Mouse (Mus musculus) 416B (cell line): ENCODE data around the gene Col13a1.

ENCODE experiments used
- DNase-seq: peaks from one replicate; pipeline ENCODE4 v3.0.0; 2011; ENCODE audit warnings: low read depth

Col13a1 gene

GRCm38 (mm10) chr10:61827950-61828936 is 150.7 kb downstream of the Col13a1 start:
- no peak for DNase-seq

GRCm38 (mm10) chr10:61826753-61827435 is 152.0 kb downstream of the Col13a1 start:
- DNase-seq = no peak

- DNase-seq = no peak
Observed at GRCm38 (mm10) chr10:61825979-61826752, 152.7 kb downstream of the Col13a1 start.

GRCm38 (mm10) chr10:61825536-61825935 is 153.4 kb downstream of the Col13a1 start:
- no peak for DNase-seq

- DNase-seq = no peak
Observed at GRCm38 (mm10) chr10:61823731-61824115, 155.2 kb downstream of the Col13a1 start.

- no peak for DNase-seq
Observed at GRCm38 (mm10) chr10:61822968-61823730, 155.8 kb downstream of the Col13a1 start.

- no peak for DNase-seq
Observed at GRCm38 (mm10) chr10:61820050-61820449, 158.9 kb downstream of the Col13a1 start.

- no peak for DNase-seq
Observed at GRCm38 (mm10) chr10:61811987-61812386, 166.9 kb downstream of the Col13a1 start.

- DNase-seq = no peak
Observed at GRCm38 (mm10) chr10:61798133-61798576, 180.8 kb downstream of the Col13a1 start.

- no peak for DNase-seq
Observed at GRCm38 (mm10) chr10:61795458-61795857, 183.4 kb downstream of the Col13a1 start.

- no peak for DNase-seq
Observed at GRCm38 (mm10) chr10:61794971-61795370, 183.9 kb downstream of the Col13a1 start.

- DNase-seq = no peak
Observed at GRCm38 (mm10) chr10:61793015-61793414, 185.9 kb downstream of the Col13a1 start.

GRCm38 (mm10) chr10:61788499-61788898 is 190.4 kb downstream of the Col13a1 start:
- DNase-seq = no peak
